Mouse (Mus musculus): ENCODE data around the gene Ppp1r14b. TPM values are rescaled to one million over a fixed set of nuclear protein-coding genes. Genes with fewer than 3 reads are reported as not detected.

Ppp1r14b gene
- polyA plus RNA-seq (2014; fragmentation: Nextera tagmentation; extraction: Ambion mirVana) = 99.5 and 103 TPM in 2 replicates

DNA sequence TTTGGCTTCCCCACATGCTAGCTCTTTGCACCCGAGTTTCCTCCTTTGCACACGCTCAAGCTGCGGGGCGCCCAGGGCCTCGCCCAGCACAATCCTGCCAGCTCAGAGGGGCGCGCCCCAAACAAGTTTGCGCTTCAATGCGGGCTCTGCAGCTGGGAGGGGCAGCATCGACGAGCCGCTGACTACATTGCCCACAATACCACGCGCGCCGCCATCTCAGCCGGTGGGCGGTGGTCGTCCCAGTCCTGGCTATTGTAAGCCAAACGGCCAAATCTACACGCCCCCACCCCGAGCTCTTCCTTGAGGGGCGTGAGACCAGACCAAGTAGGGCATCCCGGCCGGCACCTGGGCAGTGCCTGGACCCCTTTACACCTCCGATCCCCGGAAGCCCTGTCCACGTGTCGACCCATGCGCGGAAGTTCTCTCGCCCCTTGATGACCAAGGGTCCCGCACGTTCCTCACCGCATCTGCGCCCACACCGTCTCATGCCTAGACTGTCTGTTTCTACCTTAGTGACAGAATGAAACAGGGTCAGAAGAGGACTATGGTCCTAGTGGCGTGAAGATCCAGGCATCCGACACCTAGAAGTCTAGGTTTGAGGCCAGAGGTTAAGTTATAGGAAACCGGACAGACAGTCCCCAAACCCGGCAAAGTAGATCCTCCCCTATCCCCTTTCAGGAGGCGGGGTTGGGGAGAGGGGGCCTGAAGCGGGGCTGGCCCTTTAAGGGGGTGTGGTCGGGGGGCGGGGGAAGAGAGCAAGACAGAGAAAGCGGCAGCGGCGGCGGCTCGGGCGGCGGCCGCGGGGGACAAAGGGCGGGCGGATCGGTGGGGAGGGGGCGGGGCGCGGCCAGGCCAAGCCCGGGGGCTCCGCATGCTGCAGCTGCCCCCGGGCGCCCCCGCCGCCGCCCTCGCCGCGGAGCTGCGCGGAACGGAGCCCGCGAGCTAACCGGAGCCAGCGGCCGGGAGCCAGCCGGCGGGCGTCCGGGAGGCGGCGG, at the start of gene Ppp1r14b:
Gene Ppp1r14b, plus strand, starts transcription at position 758 of the 995 bp plus-strand sequence.
- Histone ChIP-seq H3K36me3 (ENCODE audit: control insufficient read depth, insufficient read depth, low read length) (peaks cover 13% of the 10 kb centered on the region), H3K4me2 (replicated peaks; ENCODE audit: low read depth, low read length) (peak within 1 kb of the TSS; percentile 93), H3K27me3 (ENCODE audit: control insufficient read depth, insufficient read depth, low read length) (no peaks in the 10 kb centered on the region), H3K9me3 (ENCODE audit: control insufficient read depth, low read depth, low read length) (no peaks in the 10 kb centered on the region), H3K4me1 (ENCODE audit: control insufficient read depth, insufficient read depth, low read length) (peaks cover 49% of the 10 kb centered on the region), H3K4me3 (ENCODE audit: low read depth, low read length) (peak within 1 kb of the TSS; percentile 77), H3K9ac (replicated peaks; ENCODE audit: low read depth, low read length) (peak within 1 kb of the TSS; percentile 82), H3K27ac (ENCODE audit: low read length) (peak within 1 kb of the TSS; percentile 94)
- under 1% methylated on average over 81 of the region's 84 CpGs for WGBS
- peak; percentile 60 for ATAC-seq (ENCODE audit: insufficient number of reproducible peaks, insufficient read depth, low FRiP score, low read depth)

DNA sequence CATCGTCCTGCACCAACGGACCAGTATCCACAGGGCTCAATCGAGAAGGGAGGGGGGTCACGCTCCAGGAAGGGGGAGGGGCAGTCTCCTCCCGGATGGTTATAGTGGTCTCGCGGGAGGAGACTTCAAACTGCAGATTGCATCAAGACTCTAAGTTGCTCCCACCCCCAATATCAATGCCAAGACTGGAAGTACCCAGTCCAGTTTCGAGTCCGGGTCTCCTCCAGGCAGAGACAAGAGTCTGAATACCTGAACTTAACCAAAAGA, 49.5 kb upstream of the Ppp1r14b start, which contains the start of gene Catsperz:
Gene Catsperz, minus strand, starts transcription at position 74 of the 267 bp plus-strand sequence.
- no peak within 1 kb of the TSS for H3K9ac ChIP-seq (replicated peaks; ENCODE audit: low read depth, low read length)
- H3K4me1 ChIP-seq (ENCODE audit: control insufficient read depth, insufficient read depth, low read length) = peaks cover 10% of the 10 kb centered on the region
- peak within 1 kb of the TSS; percentile 44; the same call in 1 of the 2 replicates for H3K27ac ChIP-seq (ENCODE audit: low read length)
- WGBS = 9% methylated on average over 9 of the region's 9 CpGs
- no peaks in the 10 kb centered on the region for H3K9me3 ChIP-seq (ENCODE audit: control insufficient read depth, low read depth, low read length)
- H3K4me2 ChIP-seq (replicated peaks; ENCODE audit: low read depth, low read length) = peak within 1 kb of the TSS; percentile 31
- ATAC-seq (ENCODE audit: insufficient number of reproducible peaks, insufficient read depth, low FRiP score, low read depth) = no peak
- H3K36me3 ChIP-seq (ENCODE audit: control insufficient read depth, insufficient read depth, low read length) = no peaks in the 10 kb centered on the region
- H3K27me3 ChIP-seq (ENCODE audit: control insufficient read depth, insufficient read depth, low read length) = peaks cover 28% of the 10 kb centered on the region
- peak within 1 kb of the TSS; percentile 12; the same call in 1 of the 2 replicates for H3K4me3 ChIP-seq (ENCODE audit: low read depth, low read length)

GRCm38 (mm10) chr19:6925611-6926329, 49.0 kb upstream of the Ppp1r14b start:
- ATAC-seq (ENCODE audit: insufficient number of reproducible peaks, insufficient read depth, low FRiP score, low read depth) = no peak
- Histone ChIP-seq H3K36me3 (ENCODE audit: control insufficient read depth, insufficient read depth, low read length) (no peaks in the 10 kb centered on the region), H3K27me3 (ENCODE audit: control insufficient read depth, insufficient read depth, low read length) (peaks cover 28% of the 10 kb centered on the region), H3K9ac (replicated peaks; ENCODE audit: low read depth, low read length) (no peak overlapping the region), H3K4me2 (replicated peaks; ENCODE audit: low read depth, low read length) (peak overlapping the region; percentile 31), H3K4me3 (ENCODE audit: low read depth, low read length) (no peak overlapping the region), H3K9me3 (ENCODE audit: control insufficient read depth, low read depth, low read length) (no peaks in the 10 kb centered on the region), H3K4me1 (ENCODE audit: control insufficient read depth, insufficient read depth, low read length) (peaks cover 5% of the 10 kb centered on the region), H3K27ac (ENCODE audit: low read length) (peak overlapping the region; percentile 44; the same call in 1 of the 2 replicates)
- 13% methylated on average over 40 of the region's 40 CpGs for WGBS

GRCm38 (mm10) chr19:6926559-6927255, 48.1 kb upstream of the Ppp1r14b start:
- WGBS = 20% methylated on average over 26 of the region's 26 CpGs
- peaks cover 32% of the 10 kb centered on the region for H3K27me3 ChIP-seq (ENCODE audit: control insufficient read depth, insufficient read depth, low read length)
- H3K4me1 ChIP-seq (ENCODE audit: control insufficient read depth, insufficient read depth, low read length) = peaks cover 4% of the 10 kb centered on the region
- H3K4me3 ChIP-seq (ENCODE audit: low read depth, low read length) = peak overlapping the region; percentile 12
- no peaks in the 10 kb centered on the region for H3K9me3 ChIP-seq (ENCODE audit: control insufficient read depth, low read depth, low read length)
- H3K36me3 ChIP-seq (ENCODE audit: control insufficient read depth, insufficient read depth, low read length) = no peaks in the 10 kb centered on the region
- peak overlapping the region; percentile 44; the same call in 1 of the 2 replicates for H3K27ac ChIP-seq (ENCODE audit: low read length)
- ATAC-seq (ENCODE audit: insufficient number of reproducible peaks, insufficient read depth, low FRiP score, low read depth) = no peak
- no peak overlapping the region for H3K9ac ChIP-seq (replicated peaks; ENCODE audit: low read depth, low read length)
- H3K4me2 ChIP-seq (replicated peaks; ENCODE audit: low read depth, low read length) = peak overlapping the region; percentile 30

GRCm38 (mm10) chr19:6928080-6928479, 46.7 kb upstream of the Ppp1r14b start:
- no peak overlapping the region for H3K9ac ChIP-seq (replicated peaks; ENCODE audit: low read depth, low read length)
- WGBS = 17% methylated on average over 9 of the region's 9 CpGs
- no peak overlapping the region for H3K4me2 ChIP-seq (replicated peaks; ENCODE audit: low read depth, low read length)
- peaks cover 4% of the 10 kb centered on the region for H3K4me1 ChIP-seq (ENCODE audit: control insufficient read depth, insufficient read depth, low read length)
- no peaks in the 10 kb centered on the region for H3K9me3 ChIP-seq (ENCODE audit: control insufficient read depth, low read depth, low read length)
- H3K27me3 ChIP-seq (ENCODE audit: control insufficient read depth, insufficient read depth, low read length) = peaks cover 44% of the 10 kb centered on the region
- ATAC-seq (ENCODE audit: insufficient number of reproducible peaks, insufficient read depth, low FRiP score, low read depth) = no peak
- 0 out of 2 replicates have a peak overlapping the region, but pooled peaks have one; percentile 3 for H3K4me3 ChIP-seq (ENCODE audit: low read depth, low read length)
- H3K27ac ChIP-seq (ENCODE audit: low read length) = no peak overlapping the region
- H3K36me3 ChIP-seq (ENCODE audit: control insufficient read depth, insufficient read depth, low read length) = no peaks in the 10 kb centered on the region

DNA sequence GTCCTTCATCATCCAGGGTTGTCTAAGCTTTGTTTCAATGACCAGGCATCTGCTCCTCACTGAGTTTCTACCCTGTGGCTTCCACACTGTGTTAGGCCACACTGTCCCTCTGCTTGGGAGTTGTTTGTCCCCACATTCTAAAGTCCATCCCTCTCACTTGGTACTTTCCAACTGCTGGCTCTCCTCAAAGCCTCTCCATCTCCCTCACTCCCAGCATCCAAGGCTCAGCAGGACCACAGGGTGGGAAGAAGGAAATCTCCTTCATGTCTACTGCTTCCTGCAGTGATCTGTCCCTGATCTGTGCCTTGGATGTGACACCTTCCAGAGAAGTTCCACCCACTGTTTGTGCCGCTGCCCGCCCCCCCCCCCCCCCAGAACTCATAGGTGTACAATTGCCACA, 43.8 kb upstream of the Ppp1r14b start:
- ATAC-seq (ENCODE audit: insufficient number of reproducible peaks, insufficient read depth, low FRiP score, low read depth) = no peak
- 6% methylated on average over 2 of the region's 2 CpGs for WGBS
- Histone ChIP-seq H3K9ac (replicated peaks; ENCODE audit: low read depth, low read length) (no peak overlapping the region), H3K27me3 (ENCODE audit: control insufficient read depth, insufficient read depth, low read length) (peaks cover 51% of the 10 kb centered on the region), H3K9me3 (ENCODE audit: control insufficient read depth, low read depth, low read length) (no peaks in the 10 kb centered on the region), H3K27ac (ENCODE audit: low read length) (no peak overlapping the region), H3K4me2 (replicated peaks; ENCODE audit: low read depth, low read length) (no peak overlapping the region), H3K36me3 (ENCODE audit: control insufficient read depth, insufficient read depth, low read length) (no peaks in the 10 kb centered on the region), H3K4me3 (ENCODE audit: low read depth, low read length) (no peak overlapping the region), H3K4me1 (ENCODE audit: control insufficient read depth, insufficient read depth, low read length) (peaks cover 10% of the 10 kb centered on the region)

DNA sequence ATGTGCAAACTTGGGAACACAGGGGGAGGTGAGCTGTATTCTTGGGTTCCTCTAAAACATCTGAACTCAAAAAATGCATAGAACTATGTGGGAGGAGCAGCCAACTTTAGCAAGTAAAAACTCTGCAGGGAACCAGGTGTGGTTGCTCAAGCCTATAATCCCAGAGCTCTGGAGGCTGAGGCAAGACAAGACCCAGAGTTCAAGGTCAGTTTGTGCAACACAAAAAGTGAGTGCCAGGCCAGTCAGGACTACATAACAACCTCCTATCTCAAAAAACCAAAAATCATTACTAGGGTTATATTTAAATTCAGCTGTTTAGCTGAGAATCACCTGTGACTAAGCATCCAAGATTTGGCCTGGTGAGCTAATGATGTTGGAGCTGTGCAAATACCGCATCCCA, 42.8 kb upstream of the Ppp1r14b start:
- WGBS = 44% methylated on average over 1 of the region's 1 CpGs
- H3K9ac ChIP-seq (replicated peaks; ENCODE audit: low read depth, low read length) = no peak overlapping the region
- no peak overlapping the region for H3K27ac ChIP-seq (ENCODE audit: low read length)
- no peak overlapping the region for H3K4me2 ChIP-seq (replicated peaks; ENCODE audit: low read depth, low read length)
- no peak for ATAC-seq (ENCODE audit: insufficient number of reproducible peaks, insufficient read depth, low FRiP score, low read depth)
- H3K9me3 ChIP-seq (ENCODE audit: control insufficient read depth, low read depth, low read length) = no peaks in the 10 kb centered on the region
- peaks cover 44% of the 10 kb centered on the region for H3K27me3 ChIP-seq (ENCODE audit: control insufficient read depth, insufficient read depth, low read length)
- peaks cover 10% of the 10 kb centered on the region; the same call in 1 of the 2 replicates for H3K4me1 ChIP-seq (ENCODE audit: control insufficient read depth, insufficient read depth, low read length)
- no peaks in the 10 kb centered on the region for H3K36me3 ChIP-seq (ENCODE audit: control insufficient read depth, insufficient read depth, low read length)
- no peak overlapping the region for H3K4me3 ChIP-seq (ENCODE audit: low read depth, low read length)

DNA sequence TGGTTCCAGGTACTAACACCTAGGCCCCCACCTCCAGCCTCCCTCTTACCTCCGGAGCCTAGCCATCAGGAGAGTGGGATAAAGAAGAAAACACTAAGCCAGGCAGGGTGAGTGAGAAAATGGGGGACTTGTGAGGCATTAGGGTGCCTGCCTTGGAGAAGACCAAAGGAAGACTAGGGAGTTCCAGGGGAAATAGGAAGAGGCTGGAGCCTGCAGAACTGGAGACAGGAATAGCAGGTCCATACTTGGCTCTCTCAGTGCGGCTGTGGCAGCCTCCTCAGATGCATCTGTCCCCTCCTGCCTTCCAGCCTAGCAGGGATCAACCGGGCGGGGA, 41.7 kb upstream of the Ppp1r14b start:
- WGBS = 30% methylated on average over 4 of the region's 4 CpGs
- Histone ChIP-seq H3K4me2 (replicated peaks; ENCODE audit: low read depth, low read length) (0 out of 2 replicates have a peak overlapping the region, but pooled peaks have one; percentile 83), H3K27ac (ENCODE audit: low read length) (no peak overlapping the region), H3K36me3 (ENCODE audit: control insufficient read depth, insufficient read depth, low read length) (no peaks in the 10 kb centered on the region), H3K4me3 (ENCODE audit: low read depth, low read length) (no peak overlapping the region), H3K27me3 (ENCODE audit: control insufficient read depth, insufficient read depth, low read length) (peaks cover 39% of the 10 kb centered on the region), H3K4me1 (ENCODE audit: control insufficient read depth, insufficient read depth, low read length) (peaks cover 10% of the 10 kb centered on the region; the same call in 1 of the 2 replicates), H3K9me3 (ENCODE audit: control insufficient read depth, low read depth, low read length) (no peaks in the 10 kb centered on the region), H3K9ac (replicated peaks; ENCODE audit: low read depth, low read length) (no peak overlapping the region)
- no peak for ATAC-seq (ENCODE audit: insufficient number of reproducible peaks, insufficient read depth, low FRiP score, low read depth)
